Mouse (Mus musculus): ENCODE measurements around the gene Orm1. TPM values are rescaled to one million over a fixed set of nuclear protein-coding genes. Genes with fewer than 3 reads are reported as not detected.

The Orm1 gene
- total and polyA plus RNA-seq, 3 experiments = not detected

- TF ChIP-seq ETS1 (IDR thresholded peaks at IDR 0.05; ENCODE audit: low read depth, low read length) (peak; percentile 52; the same call in 1 of the 2 replicates), TBP (IDR thresholded peaks at IDR 0.05; ENCODE audit: low read depth, low read length) (no peak)
Measured at GRCm38 (mm10) chr4:63382676-63383369, 38.5 kb downstream of the Orm1 start (continued).

GRCm38 (mm10) chr4:63383474-63383873, 39.1 kb downstream of the Orm1 start:
- TF ChIP-seq ETS1 (IDR thresholded peaks at IDR 0.05; ENCODE audit: low read depth, low read length) (0 out of 2 replicates have a peak, but pooled peaks have one; percentile 28), SMC3 (IDR thresholded peaks at IDR 0.05; ENCODE audit: low read depth, low read length) (no peak), GATA1 (IDR thresholded peaks at IDR 0.05; ENCODE audit: low read depth, low read length) (peak; percentile 33; the same call in 1 of the 2 replicates), EP300 (IDR thresholded peaks at IDR 0.05; ENCODE audit: low read depth in 1 of 2, low read length in 2 of 2) (peak; percentile 36 to 49; a peak in 3 of 4 replicates)
- Histone ChIP-seq H3K79me2 (ENCODE audit: control insufficient read depth, insufficient read depth, low read length, poor library complexity) (no peaks in the 10 kb centered on the region), H3K27me3 (ENCODE audit: control insufficient read depth in 1 of 2, insufficient read depth in 2 of 2, low read length in 2 of 2) (no peaks in the 10 kb centered on the region), H3K27ac (ENCODE audit: control insufficient read depth, low read depth, low read length) (peak overlapping the region; percentile 49), H3K4me3 (ENCODE audit: control insufficient read depth in 1 of 2, insufficient read depth in 1 of 2, low read depth in 2 of 2, low read length in 2 of 2) (no peak overlapping the region), H3K4me1 (ENCODE audit: control insufficient read depth in 1 of 2, insufficient read depth in 2 of 2, low read length in 2 of 2) (peaks cover 27 to 37% of the 10 kb centered on the region in 2 experiments), H3K36me3 (ENCODE audit: control insufficient read depth in 1 of 2, insufficient read depth in 2 of 2, low read length in 2 of 2) (peaks cover 0 to 39% of the 10 kb centered on the region in 2 experiments; a peak in 3 of 4 replicates), H3K9ac (ENCODE audit: control insufficient read depth, low read depth, low read length, poor library complexity, severe bottlenecking) (peak overlapping the region; percentile 25; the same call in 1 of the 2 replicates), H3K9me3 (replicated peaks; ENCODE audit: insufficient read depth, low read length) (no peaks in the 10 kb centered on the region)
- peak; percentile 67 for DNase-seq (ENCODE audit: low read depth, low spot score)

DNA sequence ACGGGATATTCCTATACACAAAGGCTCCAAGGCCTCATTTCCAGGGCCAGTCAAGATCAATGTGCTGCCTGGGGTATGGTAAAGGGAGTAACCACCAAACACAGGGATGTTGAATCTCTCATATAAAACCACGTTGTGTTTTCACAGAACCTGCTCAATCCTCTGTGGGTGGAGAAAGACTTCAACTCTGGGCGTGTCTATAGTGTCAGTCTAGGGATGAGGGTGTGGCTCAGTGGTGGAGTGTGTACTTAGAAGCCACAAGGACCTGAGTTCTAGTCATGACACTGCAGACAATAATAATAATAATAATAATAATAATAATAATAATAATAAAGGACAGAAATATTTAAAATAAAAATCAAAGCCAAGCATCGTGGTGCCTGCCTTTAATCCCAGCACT, 39.9 kb downstream of the Orm1 start:
- Histone ChIP-seq H3K4me1 (ENCODE audit: control insufficient read depth in 1 of 2, insufficient read depth in 2 of 2, low read length in 2 of 2) (peaks cover 27 to 37% of the 10 kb centered on the region in 2 experiments), H3K9ac (ENCODE audit: control insufficient read depth, low read depth, low read length, poor library complexity, severe bottlenecking) (no peak overlapping the region), H3K4me3 (ENCODE audit: control insufficient read depth in 1 of 2, insufficient read depth in 1 of 2, low read depth in 2 of 2, low read length in 2 of 2) (no peak overlapping the region), H3K27ac (ENCODE audit: control insufficient read depth, low read depth, low read length) (no peak overlapping the region), H3K9me3 (replicated peaks; ENCODE audit: insufficient read depth, low read length) (no peaks in the 10 kb centered on the region), H3K27me3 (ENCODE audit: control insufficient read depth in 1 of 2, insufficient read depth in 2 of 2, low read length in 2 of 2) (no peaks in the 10 kb centered on the region), H3K79me2 (ENCODE audit: control insufficient read depth, insufficient read depth, low read length, poor library complexity) (no peaks in the 10 kb centered on the region), H3K36me3 (ENCODE audit: control insufficient read depth in 1 of 2, insufficient read depth in 2 of 2, low read length in 2 of 2) (peaks cover 0 to 39% of the 10 kb centered on the region in 2 experiments; a peak in 3 of 4 replicates)
- peak; percentile 48 for DNase-seq (ENCODE audit: low read depth, low spot score)
- TF ChIP-seq GABPA (IDR thresholded peaks at IDR 0.05; ENCODE audit: low read depth, low read length) = no peak
- TF ChIP-seq ELF1 (IDR thresholded peaks at IDR 0.05; ENCODE audit: low read depth, low read length) = no peak
- TF ChIP-seq MEF2A (IDR thresholded peaks at IDR 0.05; ENCODE audit: extremely low read depth, insufficient replicate concordance, low read depth, low read length, poor library complexity, severe bottlenecking) = no peak
- TF ChIP-seq EP300 (IDR thresholded peaks at IDR 0.05; ENCODE audit: low read depth in 1 of 2, low read length in 2 of 2) = no peak
- TF ChIP-seq TAL1 (IDR thresholded peaks at IDR 0.05; ENCODE audit: low read length) = no peak
- TF ChIP-seq ZKSCAN1 (IDR thresholded peaks at IDR 0.05; ENCODE audit: low read depth, low read length) = no peak
- no peak for TF ChIP-seq ZNF384 (IDR thresholded peaks at IDR 0.05; ENCODE audit: low read depth, low read length)
- TF ChIP-seq GATA1 (IDR thresholded peaks at IDR 0.05; ENCODE audit: low read depth, low read length) = no peak
